Mouse (Mus musculus) frontal cortex, adult 2 months (tissue): ENCODE data around the gene 9230102O04Rik. TPM values are rescaled to one million over a fixed set of nuclear protein-coding genes. Genes with fewer than 3 reads are reported as not detected.
A peak's percentile ranks its signal among the peaks of the same experiment; 100 is the strongest.

ENCODE experiments used
- DNase-seq, 2 experiments: peaks; one replicate each; pipeline ENCODE4 v3.0.0; 2022; ENCODE audit warnings: low spot score in 1 of 2; ENCODE audit errors: extremely low spot score in 1 of 2
- polyA plus RNA-seq: library from polyadenylated mRNA; depleted of rRNA; stranded (reverse); fragments of >200 nt; gene quantifications from 2 replicates; pipeline ENCODE4 v1.2.3, GENCODE M21; 2012; rRNA removed

9230102O04Rik gene
- not detected in 2 replicates for polyA plus RNA-seq

DNA sequence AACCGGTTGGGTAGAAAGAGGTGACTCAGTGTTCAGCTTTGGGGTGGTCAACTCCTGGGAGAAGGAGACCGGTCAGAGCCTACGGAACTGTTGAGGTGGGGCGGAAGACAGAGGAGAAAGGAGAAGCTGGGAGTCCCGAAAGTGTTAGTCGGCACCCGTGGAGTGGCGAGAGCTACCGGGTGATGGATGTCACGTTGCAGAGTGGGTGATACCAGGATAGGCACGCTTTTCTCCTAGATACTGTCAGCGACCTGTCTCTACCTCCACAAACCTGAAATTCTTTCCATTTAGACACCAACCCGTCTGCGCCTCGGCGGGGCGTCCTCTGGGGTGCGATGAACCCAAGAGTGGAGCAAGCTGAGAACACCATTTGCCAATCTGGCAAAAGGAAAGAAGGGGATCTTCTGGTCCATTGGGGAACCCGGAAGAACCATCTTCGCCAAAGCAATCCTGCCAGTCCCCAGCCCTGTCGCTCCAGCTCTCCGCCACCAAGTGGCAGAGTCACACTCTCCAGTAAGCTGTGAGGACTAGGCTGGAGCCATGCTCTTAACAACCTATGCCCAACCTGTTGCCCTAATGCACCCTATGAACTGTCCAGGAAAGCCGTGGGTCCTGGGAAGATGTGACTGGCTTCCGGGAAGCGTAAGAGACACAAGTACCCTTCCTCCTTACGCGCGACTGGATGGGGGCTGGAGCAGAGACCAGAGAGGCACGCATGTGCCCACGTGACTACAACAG is at the start of gene 9230102O04Rik:
Gene 9230102O04Rik, minus strand, starts transcription at position 628 of the 738 bp plus-strand sequence.
- no peak for DNase-seq

DNA sequence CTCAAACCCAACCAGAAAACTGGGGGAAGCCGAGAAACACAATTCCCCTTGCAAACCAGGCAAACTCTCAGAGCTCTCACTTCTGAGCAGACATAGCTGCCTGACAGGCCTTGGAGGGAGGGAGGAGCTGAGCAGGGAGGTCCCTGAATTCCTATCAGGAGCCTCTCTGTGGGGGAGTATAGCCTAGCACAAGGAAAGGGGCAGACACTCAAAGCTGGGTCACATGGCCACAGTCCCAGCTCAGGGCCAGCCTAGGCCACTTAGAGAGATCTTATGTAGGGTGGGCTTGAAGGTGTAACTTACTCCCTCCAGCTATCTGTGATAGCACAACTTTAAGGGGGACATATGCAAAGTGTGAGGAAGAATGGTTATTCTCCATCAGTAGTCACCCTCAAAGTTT is 46.6 kb upstream of the 9230102O04Rik start:
- no peak for DNase-seq

DNA sequence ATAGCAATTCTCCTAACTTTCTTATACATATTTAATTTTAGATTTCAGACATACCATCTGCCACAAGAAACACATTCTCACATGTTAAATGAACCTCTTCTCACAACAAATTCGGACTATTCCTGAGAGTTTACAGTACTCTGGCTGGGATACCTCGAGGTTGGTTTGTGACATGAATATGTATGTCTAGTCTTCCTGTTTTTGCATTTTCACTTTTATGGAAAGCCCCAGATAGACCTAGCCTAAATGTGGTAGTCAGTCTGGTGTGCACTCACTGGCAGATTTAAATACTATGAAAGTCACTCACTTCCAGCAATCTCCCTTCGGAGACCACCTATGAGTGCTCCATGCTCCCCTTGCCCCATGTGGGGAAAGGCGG is 37.6 kb upstream of the 9230102O04Rik start:
- DNase-seq, result no peak

DNA sequence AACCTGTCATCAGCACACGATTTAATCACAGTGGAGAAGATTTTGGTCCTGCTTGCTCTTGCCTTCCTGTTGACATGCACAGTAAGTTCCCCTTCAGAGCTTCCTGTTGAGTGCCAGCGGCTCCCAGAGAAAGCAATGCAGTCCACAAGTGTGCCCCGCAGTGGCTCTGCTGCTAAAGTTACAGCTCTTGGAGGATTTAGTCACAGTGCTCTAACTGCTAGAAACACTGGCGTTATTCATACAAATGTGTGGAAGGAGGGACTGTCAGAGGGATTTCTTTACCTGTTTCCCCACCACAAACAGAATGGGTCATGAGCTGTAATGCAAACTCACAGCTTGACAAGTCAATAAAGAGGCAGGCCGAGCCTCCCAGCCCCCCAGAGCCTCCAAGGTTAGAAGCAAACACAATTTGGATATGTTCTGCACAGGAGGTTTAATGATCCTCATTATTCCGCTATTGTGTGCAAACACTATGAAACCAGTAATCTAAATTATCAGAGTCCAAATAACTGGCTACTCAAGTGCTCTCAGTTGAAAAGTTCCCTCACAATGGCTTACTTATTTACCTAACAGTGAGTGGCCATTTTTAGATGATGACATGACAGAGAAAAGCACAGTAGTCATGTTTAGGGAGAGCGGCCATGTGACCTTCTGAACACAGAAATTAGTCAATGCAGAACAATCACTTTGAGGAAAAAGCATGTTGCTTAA is 37.0 kb upstream of the 9230102O04Rik start:
- no peak for DNase-seq

DNA sequence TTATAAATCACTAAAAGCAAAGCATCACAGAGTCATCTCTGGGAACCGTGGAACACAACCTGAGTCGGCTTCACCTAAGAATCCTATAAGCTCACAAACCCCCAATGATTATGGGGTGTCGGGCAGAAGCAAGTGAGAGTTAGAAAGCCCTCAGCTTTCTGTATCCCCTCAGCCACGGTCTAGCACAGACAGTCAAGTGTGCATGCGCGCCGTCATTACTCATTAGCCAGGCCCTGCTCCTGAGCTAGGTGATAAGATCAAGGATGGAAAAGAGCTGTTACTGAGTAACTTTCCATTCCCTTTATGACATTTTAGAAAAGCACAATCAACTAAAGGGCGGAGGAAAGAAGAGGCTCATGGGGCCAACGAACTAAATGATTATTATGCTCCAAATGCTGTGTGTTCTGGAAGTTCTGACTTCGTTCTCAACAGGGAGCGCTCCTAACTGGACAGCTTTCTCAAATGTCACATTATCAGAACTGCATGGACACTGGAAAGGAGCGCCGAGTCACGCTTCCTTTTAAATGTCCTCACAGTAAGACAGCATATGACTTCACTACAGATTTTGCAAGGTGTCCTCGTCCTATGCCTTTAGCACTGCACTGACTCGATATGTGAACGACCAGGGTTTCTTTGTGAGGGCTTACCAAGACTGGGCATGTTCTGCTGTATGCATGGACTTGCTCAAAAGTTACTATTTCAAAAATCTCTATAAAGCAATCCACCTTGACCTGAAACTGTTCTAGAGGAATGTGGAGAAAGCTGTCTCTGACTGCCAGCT is 29.5 kb upstream of the 9230102O04Rik start:
- DNase-seq, result no peak

DNA sequence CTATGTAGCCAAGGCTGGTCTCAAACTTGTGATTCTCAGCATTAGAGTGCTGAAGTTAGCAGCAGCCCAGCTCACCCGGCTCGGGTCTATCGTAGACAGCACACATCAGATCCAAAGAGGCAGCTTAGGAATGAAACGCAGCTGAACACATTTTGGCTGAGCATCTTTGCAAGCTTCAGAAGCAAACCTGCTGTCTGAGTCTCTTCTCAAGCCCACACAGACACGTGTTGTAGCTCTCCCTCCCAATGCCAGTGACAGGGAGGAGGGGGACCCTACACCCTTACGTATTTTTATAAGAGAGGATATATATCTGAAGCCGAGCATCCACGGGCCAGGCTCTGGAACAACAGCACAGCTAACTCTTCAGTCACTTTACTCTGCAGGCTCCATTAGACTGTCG is 28.3 kb upstream of the 9230102O04Rik start:
- DNase-seq, result peak in 1 of 2 experiments; percentile 11

DNA sequence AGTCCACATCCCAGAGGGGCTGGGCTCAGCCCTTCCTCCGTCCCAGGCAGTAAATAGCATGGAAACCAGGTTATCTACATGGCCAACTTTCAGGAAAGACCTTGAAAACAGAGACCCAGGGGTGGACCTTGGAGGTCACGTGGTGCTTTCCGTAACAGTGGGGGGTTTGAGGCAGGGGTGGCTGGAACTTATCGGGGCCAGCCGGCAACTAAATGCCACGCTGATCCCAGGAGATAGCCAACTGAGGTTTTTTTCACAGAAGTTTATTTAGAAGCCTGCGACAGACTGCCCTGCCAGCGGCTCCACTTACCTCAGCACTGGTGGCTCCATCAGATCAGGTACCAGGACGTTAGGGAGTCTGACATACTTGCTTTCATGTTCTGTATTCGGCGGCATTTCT is 16.7 kb upstream of the 9230102O04Rik start:
- DNase-seq, result no peak

DNA sequence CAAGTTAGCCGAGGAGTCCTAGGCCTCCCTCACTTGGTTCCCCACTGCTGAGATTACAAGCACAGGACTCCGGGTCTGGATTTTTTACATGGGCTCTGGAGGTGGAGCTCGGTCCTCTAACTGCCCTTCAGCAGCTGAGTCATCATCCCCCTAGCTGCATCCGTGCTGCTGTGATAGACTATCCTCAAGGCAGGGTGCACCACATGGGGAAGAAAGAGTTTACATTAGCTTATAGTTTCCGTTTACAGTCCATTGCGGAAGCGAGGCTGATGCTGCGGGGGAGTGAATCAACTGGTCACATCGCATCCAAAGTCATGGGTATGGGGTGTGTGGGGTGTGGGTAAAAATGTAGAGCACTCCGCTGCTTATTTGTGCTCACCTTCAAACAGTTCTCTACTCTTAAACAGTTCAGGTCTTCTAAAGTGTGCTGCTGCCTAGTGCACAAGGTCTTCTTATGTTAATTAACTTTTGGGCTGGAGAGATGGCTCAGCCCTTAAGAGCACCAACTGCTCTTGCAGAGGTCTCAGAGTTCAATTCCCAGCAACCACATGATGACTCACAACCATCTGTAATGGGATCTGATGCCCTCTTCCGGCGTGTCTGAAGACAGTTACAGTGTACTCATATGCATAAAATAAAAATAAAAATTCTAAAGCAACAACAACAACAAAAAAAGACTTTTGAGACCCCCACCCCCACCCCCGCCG is 14.7 kb upstream of the 9230102O04Rik start:
- no peak for DNase-seq

DNA sequence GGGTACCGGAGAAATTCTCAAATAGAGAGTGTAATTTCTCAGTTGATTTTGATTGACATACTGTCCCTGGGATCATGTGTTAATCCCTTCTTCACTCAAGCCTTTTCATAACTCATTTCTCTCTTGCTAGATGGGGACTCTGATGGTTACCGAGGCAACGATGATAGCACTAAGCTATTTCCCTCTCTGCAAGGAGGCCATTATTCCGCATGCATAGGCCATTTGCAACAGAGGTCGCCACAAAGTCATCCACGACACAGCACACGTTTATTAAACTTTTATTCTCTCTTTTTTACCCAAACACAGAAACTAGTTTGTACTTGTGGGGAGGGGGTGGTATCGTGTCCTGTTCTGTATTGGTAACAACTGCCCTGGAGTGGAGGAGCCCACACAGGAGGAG is 8.5 kb upstream of the 9230102O04Rik start:
- no peak for DNase-seq

DNA sequence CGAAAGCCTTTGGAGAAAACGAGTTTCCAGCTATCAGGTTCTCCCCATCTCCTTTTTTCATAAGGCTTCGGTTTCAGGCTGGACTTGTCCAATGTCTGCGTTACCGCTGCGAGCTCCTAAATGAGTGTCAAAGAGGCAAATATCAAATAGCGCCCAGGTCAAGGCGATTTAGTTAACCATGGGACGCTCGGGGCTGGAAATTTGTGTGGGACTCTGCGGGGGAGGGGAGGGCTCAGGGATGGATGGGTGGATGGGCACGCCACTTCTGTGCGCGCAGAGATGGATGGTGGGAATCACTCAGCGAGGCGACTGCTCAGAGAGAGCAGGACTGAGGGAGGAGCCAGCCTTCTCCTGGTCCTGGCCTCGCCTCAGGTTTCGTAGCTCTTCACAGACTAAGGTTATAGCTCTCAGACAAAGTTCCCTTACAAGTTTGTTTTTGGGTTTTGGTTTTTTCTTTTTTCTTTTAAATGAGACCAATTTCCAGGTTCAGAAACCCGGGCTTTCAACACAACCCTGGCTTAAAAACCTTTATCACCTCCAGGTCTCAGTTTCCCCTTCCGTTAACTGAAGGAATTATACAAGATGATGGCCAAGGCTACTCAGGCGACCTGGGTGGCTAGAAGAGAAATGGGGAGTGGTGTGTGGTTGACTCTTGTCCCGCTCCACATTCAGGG is 6.9 kb upstream of the 9230102O04Rik start:
- no peak for DNase-seq

DNA sequence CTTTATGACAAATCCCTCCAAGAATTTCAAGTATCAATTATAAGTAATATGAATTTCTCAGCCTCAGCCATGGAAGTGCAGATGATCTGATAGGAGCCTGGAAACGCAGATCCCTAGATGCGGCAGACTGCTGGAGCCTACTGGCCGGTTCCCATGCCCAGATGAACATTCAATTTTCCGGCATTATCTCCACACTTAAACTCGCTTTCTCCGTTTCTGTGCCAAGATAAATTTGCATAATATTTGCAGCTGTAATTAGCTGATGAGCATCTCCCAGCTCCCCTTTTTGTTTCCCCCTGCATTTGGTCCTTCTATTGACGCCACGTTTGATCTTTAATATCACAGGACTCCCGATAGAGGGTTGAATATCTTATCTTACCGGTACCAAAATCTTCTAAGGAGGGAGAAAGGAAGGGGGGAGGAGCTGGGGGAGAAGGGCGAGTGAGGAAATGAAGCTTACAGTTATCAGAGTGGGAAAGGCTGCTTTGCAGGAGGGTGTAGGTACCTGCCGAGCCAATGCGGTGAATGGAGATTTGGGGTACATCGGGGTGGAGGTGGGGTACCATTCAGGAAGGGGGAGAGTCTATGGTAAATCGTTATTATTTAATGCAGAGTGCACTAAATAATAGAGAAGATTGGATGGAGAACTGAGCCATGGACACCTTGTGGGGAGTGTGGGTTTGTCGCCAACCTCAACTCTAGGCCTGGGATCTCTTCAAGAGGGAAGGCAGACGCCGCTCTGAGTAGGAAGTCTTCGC is 5.7 kb upstream of the 9230102O04Rik start:
- no peak for DNase-seq

DNA sequence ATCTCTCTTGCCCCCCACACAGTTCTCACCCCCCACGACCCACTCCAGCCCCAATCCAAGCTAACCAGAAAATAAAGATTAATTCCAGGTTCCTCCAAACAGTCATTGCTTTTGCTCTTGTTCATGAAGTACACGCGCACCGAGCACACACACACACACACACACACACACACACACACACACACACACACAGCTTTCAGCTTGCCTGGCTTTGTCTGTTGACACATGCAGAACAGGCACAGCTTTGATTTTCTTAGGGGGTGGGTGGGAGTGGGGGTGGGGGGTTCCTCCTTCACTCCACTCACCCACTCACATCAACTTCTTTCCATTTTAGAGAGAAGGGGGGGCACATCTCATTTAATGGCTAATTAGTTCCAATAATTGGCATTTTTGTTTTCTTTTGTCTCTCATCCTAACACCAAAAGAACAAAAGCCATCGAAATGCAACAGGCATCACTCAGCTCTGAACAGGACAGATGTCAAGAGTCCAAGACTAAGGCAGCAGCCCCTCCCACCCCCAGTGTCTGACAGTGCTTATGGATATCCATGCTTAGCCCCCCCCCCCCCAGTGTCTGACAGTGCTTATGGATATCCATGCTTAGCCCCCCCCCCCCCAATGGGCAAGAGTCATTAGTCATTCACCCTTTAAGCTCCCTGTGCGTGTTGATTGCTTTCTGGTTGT is 4.1 kb upstream of the 9230102O04Rik start:
- DNase-seq, result no peak

DNA sequence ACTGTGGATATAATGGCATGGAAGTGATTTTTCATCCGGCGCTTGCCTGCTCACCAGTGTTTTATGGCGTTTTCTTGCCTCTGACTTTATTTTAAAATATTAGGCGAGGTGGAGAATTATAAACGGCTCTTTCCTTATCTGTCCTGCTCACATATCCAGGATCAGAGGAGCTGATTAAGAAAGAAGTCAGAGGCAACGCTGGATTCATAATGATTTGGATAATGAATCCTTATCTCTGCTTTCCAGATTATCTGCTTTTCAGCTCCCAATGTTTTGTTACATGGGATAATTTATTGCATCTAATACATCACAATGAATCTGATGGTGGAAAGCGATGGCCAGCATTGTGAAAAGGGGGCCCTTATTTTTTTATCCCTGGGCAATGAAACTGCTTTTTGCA is 3.2 kb upstream of the 9230102O04Rik start:
- DNase-seq, result no peak

DNA sequence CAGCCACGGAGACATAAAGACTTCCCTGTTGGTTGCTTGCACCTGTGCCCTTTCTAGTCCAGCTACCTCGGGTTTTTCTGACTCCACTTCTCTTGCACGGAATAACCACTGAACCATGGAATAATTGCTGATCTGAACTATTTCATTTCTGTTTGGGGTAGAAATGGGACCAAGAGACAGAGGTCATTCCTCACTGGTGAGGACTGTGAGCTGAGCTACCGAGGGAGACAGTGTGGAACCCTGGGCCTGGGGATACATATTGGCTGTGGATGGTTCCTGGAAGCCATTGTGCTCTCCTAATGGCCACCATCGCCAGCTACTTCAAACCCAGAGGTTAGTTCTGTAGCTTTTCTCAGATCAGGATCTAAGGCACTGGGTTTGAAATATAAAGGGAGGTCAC is 1.6 kb upstream of the 9230102O04Rik start:
- DNase-seq, result no peak

DNA sequence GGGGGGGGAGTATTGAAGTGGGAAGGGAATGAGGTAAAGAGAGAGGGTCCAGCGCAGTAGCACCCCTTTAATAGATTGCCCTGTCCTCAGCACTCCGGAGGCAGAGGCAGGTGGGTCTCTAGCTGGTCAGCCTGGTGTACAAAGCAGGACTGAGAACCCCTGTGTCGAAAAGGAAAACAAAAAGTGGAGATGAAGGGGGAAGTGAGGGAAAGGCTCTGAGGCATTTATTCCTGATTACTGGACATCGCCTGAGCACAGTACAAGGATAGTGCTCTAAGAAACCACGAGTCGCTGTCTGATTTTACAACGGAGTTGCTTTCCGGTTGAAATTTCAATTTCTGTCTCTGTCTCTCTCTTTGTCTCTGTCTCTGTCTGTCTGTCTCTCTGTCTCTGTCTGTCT is 911 bp upstream of the 9230102O04Rik start:
- DNase-seq, result no peak

DNA sequence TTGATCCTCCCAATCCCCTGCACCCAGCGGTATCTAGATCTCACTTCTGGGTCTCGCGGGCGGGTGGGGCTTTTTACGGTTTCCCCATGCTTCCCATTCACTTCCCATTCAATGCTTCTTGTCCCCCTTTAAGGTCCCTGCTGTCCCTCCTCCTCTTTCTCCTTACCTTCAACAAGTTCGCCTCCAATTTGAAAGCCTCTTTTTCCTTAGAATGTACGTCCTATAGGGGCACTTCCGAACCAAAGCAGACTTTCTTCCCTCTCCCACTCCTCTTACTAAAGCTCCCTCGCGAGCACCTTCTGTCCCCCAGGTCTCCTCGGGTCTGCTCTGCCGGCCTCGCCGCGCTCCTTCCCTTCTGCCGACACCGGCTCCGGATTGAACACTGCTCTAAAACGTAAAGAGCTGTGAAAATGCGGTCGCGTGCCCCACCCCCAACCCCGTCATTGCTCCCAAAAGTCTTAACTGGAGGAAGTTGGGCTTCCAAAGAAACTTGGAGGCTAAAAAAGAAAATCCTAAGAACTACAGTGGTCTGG is 377 bp upstream of the 9230102O04Rik start, which contains the start of gene Gata3:
Gene Gata3, minus strand, starts transcription at position 384 of the 533 bp plus-strand sequence.
- DNase-seq, result no peak

DNA sequence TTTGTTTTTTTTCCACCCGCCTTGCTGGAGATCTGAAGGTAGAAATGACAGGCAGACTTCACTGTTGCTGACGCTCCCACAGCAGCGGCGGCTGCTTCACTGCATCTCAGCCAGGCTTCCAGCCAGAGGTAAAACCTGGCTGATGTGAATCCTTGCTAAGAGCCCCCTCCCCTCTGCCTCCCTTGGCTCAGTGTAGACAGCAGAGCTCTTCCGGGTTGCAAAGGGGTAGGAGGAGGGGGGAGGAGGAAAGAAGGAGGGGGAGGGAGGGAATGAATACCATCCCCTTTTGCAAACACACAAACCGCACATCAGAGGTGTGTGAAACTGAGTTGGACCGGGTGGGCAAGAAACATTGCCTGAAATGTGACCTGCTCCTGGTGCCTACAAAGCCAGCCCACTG is 1.7 kb downstream of the 9230102O04Rik start:
- DNase-seq, result no peak

DNA sequence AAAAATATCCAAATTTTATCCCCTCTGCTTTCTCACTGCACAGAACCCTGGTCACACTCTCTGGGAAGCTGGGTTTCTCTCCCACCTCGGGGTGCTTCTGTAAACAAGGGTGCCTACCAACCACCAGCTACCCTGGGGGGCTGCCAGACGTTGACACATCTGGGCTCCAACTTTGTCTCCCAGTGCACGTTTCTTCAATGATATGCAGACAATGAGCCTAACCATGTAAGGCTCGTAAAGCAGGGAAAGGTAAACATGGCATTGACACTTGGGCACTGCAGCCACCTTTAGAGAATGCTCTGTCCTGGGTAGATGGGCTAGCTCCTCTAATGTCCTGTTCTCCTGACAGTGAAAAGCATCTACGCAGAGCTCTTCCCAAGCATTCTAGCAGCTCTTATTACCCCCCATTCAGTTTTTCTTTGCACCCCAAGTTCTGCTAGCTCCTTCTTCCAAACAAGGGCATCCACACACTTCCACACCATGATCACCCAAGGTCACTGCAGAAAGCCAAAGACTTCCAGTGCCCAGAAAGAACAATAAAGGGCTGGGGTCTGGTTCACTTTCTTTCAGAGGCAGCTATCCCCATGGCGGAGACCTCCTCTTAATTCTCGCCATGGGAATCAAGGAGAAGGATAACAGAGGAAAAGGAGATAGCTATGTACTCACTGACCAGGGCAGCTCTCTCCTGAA is 2.3 kb downstream of the 9230102O04Rik start:
- no peak for DNase-seq
